Mouse (Mus musculus) lung, adult 2 months (tissue): ENCODE results near the gene Rnf26. TPM values are rescaled to one million over a fixed set of nuclear protein-coding genes. Genes with fewer than 3 reads are reported as not detected.

Source experiments
- DNase-seq: peaks from one replicate; pipeline ENCODE4 v3.0.0; 2022
- H3K4me1 ChIP-seq: fragments of 200-500 bp; 2 replicates; pipeline ENCODE4 v1.6.1; 2011; ENCODE audit warnings: low read length; ENCODE audit not compliant: control insufficient read depth, insufficient read depth
- H3K4me3 ChIP-seq: fragments of 200-500 bp; replicated peaks from 2 replicates; pipeline ENCODE3; 2011; ENCODE audit warnings: low read depth, mild to moderate bottlenecking, control low read depth, low read length; ENCODE audit errors: extremely low read depth
- CTCF ChIP-seq: fragments of 200-500 bp; IDR thresholded peaks from 2 replicates; pipeline ENCODE4 v1.5.1; 2011; ENCODE audit warnings: mild to moderate bottlenecking, low read length, control low read depth; ENCODE audit not compliant: insufficient read depth
- POLR2A ChIP-seq: fragments of 200-500 bp; IDR thresholded peaks from 2 replicates; pipeline ENCODE4 v1.6.1; 2011; ENCODE audit warnings: low read depth, mild to moderate bottlenecking, control low read depth, low read length, borderline replicate concordance; ENCODE audit errors: extremely low read depth
- WGBS: fragments of 180-500 bp; shearing (Covaris S2); methylation state at CpG from one replicate; pipeline ENCODE4 v1.1.7; 2018; 5-methylcytosine and 5-hydroxymethylcytosine counted together
- polyA plus RNA-seq: library from polyadenylated mRNA; depleted of rRNA; stranded (reverse); fragments of >200 nt; gene quantifications from 2 replicates; pipeline ENCODE4 v1.2.3, GENCODE M21; 2012

Gene Rnf26
- polyA plus RNA-seq, 1 experiment, result 24.6 TPM

DNA sequence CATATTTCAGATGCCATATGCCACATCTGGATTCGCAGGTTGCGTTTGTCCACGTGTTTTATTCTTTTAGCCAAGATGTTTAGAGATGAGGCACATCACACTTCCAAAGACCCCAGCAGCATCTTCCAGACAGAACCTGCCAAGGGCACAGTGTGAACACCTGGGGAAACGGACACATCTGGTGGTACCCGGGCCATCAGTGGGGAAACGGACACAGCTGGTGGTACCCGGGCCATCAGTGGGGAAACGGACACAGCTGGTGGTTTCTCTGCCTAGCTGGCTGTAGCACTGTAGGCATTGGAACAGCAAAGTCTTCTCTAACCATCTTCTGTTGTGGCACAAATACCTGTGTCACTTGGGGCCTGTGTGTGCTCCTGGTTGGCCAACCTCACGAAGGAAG lies 17.5 kb downstream of the Rnf26 start:
- DNase-seq, result no peak
- H3K4me3 ChIP-seq, result no peak overlapping the region
- no peak for TF ChIP-seq POLR2A
- no peak for TF ChIP-seq CTCF
- WGBS, result 85% methylated on average over 9 of the region's 9 CpGs
- H3K4me1 ChIP-seq, result peaks cover 4% of the 10 kb centered on the region; the same call in 1 of the 2 replicates

DNA sequence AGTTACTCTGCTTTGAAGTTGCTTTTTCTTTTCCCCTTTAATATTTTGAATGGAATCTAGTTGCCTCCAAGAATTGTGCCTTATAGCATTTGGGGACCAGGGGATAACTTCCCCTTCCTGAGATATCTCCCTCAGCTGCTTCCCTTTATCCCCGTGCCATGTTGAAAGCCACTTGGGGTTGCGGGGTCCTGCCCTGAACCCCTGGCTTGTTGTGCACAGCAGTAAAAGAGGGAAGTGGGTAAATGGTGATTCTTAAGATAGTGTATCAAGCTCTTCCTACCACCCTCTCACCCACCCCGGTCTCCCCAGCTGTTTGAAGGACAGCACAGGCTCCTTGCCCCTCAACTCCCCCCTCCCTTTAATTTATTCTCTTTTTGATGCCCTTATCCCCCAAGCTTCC lies 18.6 kb downstream of the Rnf26 start:
- no peak for DNase-seq
- TF ChIP-seq POLR2A (no peak), CTCF (no peak)
- 80% methylated on average over 3 of the region's 3 CpGs for WGBS
- H3K4me3 ChIP-seq, result no peak overlapping the region
- peaks cover 4% of the 10 kb centered on the region; the same call in 1 of the 2 replicates for H3K4me1 ChIP-seq

DNA sequence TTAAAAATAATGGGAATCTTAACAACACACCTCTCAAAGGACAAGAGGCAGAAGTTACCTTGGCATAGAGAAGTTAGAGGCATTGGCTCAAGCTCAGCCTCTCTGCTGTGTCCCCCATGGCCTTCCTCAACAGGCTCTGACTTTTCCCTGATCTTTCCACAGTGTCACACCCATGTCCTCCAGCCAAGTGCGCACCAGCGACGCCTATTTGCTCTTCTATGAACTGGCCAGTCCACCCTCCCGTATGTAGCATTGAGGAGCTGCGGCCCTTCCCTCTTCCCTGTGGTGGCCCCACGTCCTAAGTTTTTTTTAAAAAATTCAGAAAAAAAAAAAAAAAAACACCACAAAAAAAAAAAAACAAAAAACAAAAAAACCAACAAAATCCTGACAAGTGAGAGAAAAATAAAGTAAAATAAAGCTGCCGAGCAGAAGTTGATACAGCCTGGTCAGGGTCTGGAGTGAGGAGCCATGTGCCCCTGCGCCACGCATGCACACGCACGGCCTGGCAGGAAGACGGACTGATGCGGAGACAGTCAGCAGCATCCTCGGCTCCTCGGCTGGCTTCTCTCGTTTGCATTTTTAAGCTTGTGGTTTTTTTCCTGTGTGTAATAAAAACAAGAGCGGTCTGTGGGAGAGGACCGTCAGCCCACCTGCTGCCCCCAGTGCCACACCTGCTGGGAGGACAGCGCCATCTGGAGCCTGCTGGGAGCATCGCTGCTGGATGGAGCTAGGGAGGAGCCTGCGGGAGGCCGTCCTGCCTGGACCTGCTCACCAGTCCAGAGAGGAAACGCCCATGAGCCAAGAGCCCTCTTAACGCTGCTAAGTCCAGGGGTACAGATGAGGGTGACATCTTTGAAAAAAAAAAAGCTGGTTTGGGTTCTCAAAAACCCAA lies 19.5 kb downstream of the Rnf26 start:
- DNase-seq, result peak; percentile 79
- TF ChIP-seq CTCF (peak; percentile 67), POLR2A (no peak)
- WGBS, result 45% methylated on average over 24 of the region's 24 CpGs
- H3K4me3 ChIP-seq, result no peak overlapping the region
- H3K4me1 ChIP-seq, result peaks cover 4% of the 10 kb centered on the region; the same call in 1 of the 2 replicates

DNA sequence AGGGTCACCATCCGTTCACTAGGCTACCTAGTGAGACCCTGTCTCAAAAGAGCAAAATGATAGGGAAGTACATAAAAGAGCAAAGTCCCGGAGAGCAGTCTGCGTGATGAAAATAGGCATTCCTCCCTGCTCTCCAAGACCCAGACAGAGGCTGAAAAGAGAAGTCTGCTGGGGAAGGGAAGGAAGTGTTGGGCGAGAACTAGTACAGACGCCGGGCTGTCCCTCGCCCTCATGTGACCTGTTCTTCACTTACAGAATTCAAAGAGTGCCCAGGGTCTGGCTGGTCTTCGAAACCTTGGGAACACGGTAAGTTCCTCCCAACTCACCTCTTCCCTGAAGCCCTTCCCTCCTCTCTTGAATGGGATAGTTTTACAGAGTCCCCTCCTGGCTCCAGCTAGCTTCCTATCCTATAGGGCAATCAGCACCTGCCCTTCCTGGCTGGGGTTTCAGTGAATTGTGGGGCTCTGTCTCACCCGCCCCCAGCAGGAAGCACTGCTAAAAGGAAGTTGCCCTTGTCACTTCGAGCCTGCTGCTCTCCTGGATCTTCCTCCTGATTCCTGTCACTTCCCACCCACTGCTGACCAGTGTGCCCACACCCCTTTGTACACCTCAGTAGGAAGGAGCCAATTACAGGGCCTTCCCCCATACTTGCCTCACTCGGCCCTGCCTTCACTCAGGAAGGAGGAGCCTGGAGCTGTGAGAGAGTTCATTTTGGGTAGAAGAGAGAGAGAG lies 24.3 kb downstream of the Rnf26 start:
- WGBS, result 32% methylated on average over 12 of the region's 12 CpGs
- DNase-seq, result no peak
- TF ChIP-seq CTCF, result no peak
- TF ChIP-seq POLR2A, result no peak
- Histone ChIP-seq H3K4me3 (no peak overlapping the region), H3K4me1 (peaks cover 12% of the 10 kb centered on the region)

GRCm38 (mm10) chr9:44087761-44088455 lies 25.4 kb downstream of the Rnf26 start:
- no peak for TF ChIP-seq POLR2A
- no peak for TF ChIP-seq CTCF
- H3K4me1 ChIP-seq, result peaks cover 12% of the 10 kb centered on the region
- no peak overlapping the region for H3K4me3 ChIP-seq
- no peak for DNase-seq
- 32% methylated on average over 15 of the region's 15 CpGs for WGBS

DNA sequence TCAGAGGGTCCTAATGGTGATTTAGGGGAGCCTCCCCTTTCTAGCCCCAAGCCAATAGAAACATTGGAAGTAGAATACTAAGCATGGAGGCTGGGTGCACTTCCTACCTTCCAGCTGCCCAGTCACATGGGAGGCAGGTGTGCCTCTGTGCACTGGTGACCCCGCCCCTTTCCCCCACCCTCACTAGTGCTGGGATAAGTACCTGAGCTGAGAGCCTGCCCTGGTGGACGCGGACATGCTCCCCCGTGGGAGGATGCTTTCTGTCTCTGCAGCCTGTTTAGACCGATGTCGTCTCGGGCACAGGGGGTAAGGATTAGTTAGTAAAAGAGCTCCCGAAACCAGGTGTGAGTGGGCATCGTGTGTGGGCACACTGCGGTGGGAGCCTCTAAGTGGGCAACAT lies 26.4 kb downstream of the Rnf26 start:
- DNase-seq, result no peak
- Histone ChIP-seq H3K4me3 (no peak overlapping the region), H3K4me1 (peaks cover 12% of the 10 kb centered on the region)
- 68% methylated on average over 10 of the region's 10 CpGs for WGBS
- no peak for TF ChIP-seq CTCF
- TF ChIP-seq POLR2A, result no peak

GRCm38 (mm10) chr9:44085741-44086665 lies 27.3 kb downstream of the Rnf26 start:
- Histone ChIP-seq H3K4me3 (peak overlapping the region; percentile 46), H3K4me1 (peaks cover 12% of the 10 kb centered on the region)
- WGBS, result 60% methylated on average over 15 of the region's 15 CpGs
- DNase-seq, result no peak
- TF ChIP-seq POLR2A (peak; percentile 14; the same call in 1 of the 2 replicates), CTCF (no peak)

DNA sequence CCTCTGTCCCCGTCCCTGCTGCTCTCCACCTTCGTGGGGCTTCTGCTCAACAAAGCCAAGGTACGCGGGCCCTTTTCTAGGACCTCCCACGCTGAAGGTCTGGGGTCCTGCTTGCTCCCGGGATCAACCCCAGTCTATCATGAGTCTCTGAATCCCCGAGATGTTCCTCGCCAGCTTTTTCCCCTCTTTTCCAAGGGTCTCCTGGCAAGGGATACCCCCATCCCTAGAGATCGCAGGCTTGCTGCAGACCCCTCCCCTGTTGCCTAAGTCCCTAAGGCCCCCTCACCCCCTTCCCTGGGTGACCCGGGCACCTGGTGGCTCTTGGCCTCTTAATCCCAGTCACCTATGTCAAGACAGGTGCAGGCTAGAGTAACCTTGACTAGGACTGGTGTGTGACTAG lies 28.0 kb downstream of the Rnf26 start:
- H3K4me1 ChIP-seq, result peaks cover 12% of the 10 kb centered on the region
- H3K4me3 ChIP-seq, result peak overlapping the region; percentile 59
- DNase-seq, result no peak
- TF ChIP-seq CTCF (no peak), POLR2A (no peak)
- WGBS, result 9% methylated on average over 10 of the region's 10 CpGs

GRCm38 (mm10) chr9:44084659-44085229 lies 28.6 kb downstream of the Rnf26 start:
- peak; percentile 96 for DNase-seq
- WGBS, result under 1% methylated on average over 62 of the region's 62 CpGs
- Histone ChIP-seq H3K4me3 (peak overlapping the region; percentile 59), H3K4me1 (peaks cover 12% of the 10 kb centered on the region)
- peak; percentile 77 for TF ChIP-seq POLR2A
- TF ChIP-seq CTCF, result no peak
